Mouse (Mus musculus): ENCODE data around the gene Serpinb5. TPM values are rescaled to one million over a fixed set of nuclear protein-coding genes. Genes with fewer than 3 reads are reported as not detected.

Serpinb5 gene
- total RNA-seq, 2 experiments from 2014 or later: not detected

Other genes starting within 250 kb of the Serpinb5 start
- 44.5 and 49.6 TPM in 2 replicates for gene Bcl2, start 146.9 kb upstream of the Serpinb5 start, total RNA-seq (2014; fragmentation: Nextera tagmentation)
- 26.2 and 26.3 TPM in 2 replicates for gene Bcl2, start 146.9 kb upstream of the Serpinb5 start, total RNA-seq (2017)
- gene Kdsr, start 101.4 kb upstream of the Serpinb5 start, total RNA-seq (2014; fragmentation: Nextera tagmentation): 11.3 and 20.9 TPM in 2 replicates
- 30.0 and 33.9 TPM in 2 replicates for gene Kdsr, start 101.4 kb upstream of the Serpinb5 start, total RNA-seq (2017)
- gene Vps4b, start 64.4 kb upstream of the Serpinb5 start, total RNA-seq (2014; fragmentation: Nextera tagmentation): 79.2 and 94.1 TPM in 2 replicates
- gene Vps4b, start 64.4 kb upstream of the Serpinb5 start, total RNA-seq (2017): 84.5 and 105 TPM in 2 replicates
- not detected in 2 replicates for gene Serpinb12, start 73.3 kb downstream of the Serpinb5 start, total RNA-seq (2014; fragmentation: Nextera tagmentation)
- gene Serpinb12, start 73.3 kb downstream of the Serpinb5 start, total RNA-seq (2017): 0.21 TPM in 1 of 2 replicates, not detected in the other
- gene Serpinb13, start 119.8 kb downstream of the Serpinb5 start, total RNA-seq (2014; fragmentation: Nextera tagmentation): not detected in 2 replicates
- gene Serpinb13, start 119.8 kb downstream of the Serpinb5 start, total RNA-seq (2017): not detected in 2 replicates
- gene Serpinb3a, start 191.1 kb downstream of the Serpinb5 start, total RNA-seq (2014; fragmentation: Nextera tagmentation): not detected in 2 replicates
- not detected in 2 replicates for gene Serpinb3a, start 191.1 kb downstream of the Serpinb5 start, total RNA-seq (2017)
- gene Serpinb3d, start 222.3 kb downstream of the Serpinb5 start, total RNA-seq (2014; fragmentation: Nextera tagmentation): not detected in 2 replicates
- not detected in 2 replicates for gene Serpinb3d, start 222.3 kb downstream of the Serpinb5 start, total RNA-seq (2017)

All from granulocyte monocyte progenitor cell, adult 5-6 weeks (primary cell).